Mouse (Mus musculus) layer of hippocampus, postnatal 36 days (tissue): ENCODE results near the gene Cyp2t4. TPM values are rescaled to one million over a fixed set of nuclear protein-coding genes. Genes with fewer than 3 reads are reported as not detected.

ENCODE experiments used
- DNase-seq, 2 experiments: peaks; one replicate each; pipeline ENCODE4 v3.0.0; 2022
- total RNA-seq, 2 experiments: library from RNA; stranded (reverse); gene quantifications; 2 replicates each; pipeline ENCODE4 v1.2.3; 2021

Gene Cyp2t4
- total RNA-seq = not detected

GRCm38 (mm10) chr7:27153205-27153764, at the start of gene Cyp2t4:
Gene Cyp2t4 (plus strand): TSS chr7:27153714.
- DNase-seq = no peak

- DNase-seq = no peak
These were observed 48.6 kb upstream of the Cyp2t4 start for GRCm38 (mm10) chr7:27104882-27105281.

GRCm38 (mm10) chr7:27110327-27110726, 43.2 kb upstream of the Cyp2t4 start:
- DNase-seq = no peak

GRCm38 (mm10) chr7:27111038-27111437, 42.5 kb upstream of the Cyp2t4 start:
- no peak for DNase-seq

GRCm38 (mm10) chr7:27111987-27112386, 41.5 kb upstream of the Cyp2t4 start:
- no peak for DNase-seq

- no peak for DNase-seq
These were observed 35.4 kb upstream of the Cyp2t4 start for GRCm38 (mm10) chr7:27118033-27118511.

- no peak for DNase-seq
These were observed 33.8 kb upstream of the Cyp2t4 start, which contains the start of gene Cyp2f2 for GRCm38 (mm10) chr7:27119676-27120075. Gene Cyp2f2 (plus strand): TSS chr7:27119909.

GRCm38 (mm10) chr7:27124305-27124832, 29.1 kb upstream of the Cyp2t4 start:
- no peak for DNase-seq

- DNase-seq = no peak
These were observed 28.5 kb upstream of the Cyp2t4 start for GRCm38 (mm10) chr7:27124969-27125368.

GRCm38 (mm10) chr7:27128162-27128561, 25.4 kb upstream of the Cyp2t4 start:
- DNase-seq = peak; percentile 15 to 29

- DNase-seq = no peak
These were observed 24.6 kb upstream of the Cyp2t4 start for GRCm38 (mm10) chr7:27128946-27129345.

GRCm38 (mm10) chr7:27129811-27130210, 23.7 kb upstream of the Cyp2t4 start:
- no peak for DNase-seq

GRCm38 (mm10) chr7:27130521-27131370, 22.8 kb upstream of the Cyp2t4 start:
- no peak for DNase-seq

- DNase-seq = no peak
These were observed 22.1 kb upstream of the Cyp2t4 start for GRCm38 (mm10) chr7:27131387-27131786.

GRCm38 (mm10) chr7:27132588-27132987, 20.9 kb upstream of the Cyp2t4 start:
- DNase-seq = peak; percentile 24 to 26

GRCm38 (mm10) chr7:27133156-27133555, 20.4 kb upstream of the Cyp2t4 start:
- DNase-seq = no peak

- no peak for DNase-seq
These were observed 19.8 kb upstream of the Cyp2t4 start for GRCm38 (mm10) chr7:27133757-27134156.

- DNase-seq = no peak
These were observed 17.0 kb upstream of the Cyp2t4 start for GRCm38 (mm10) chr7:27136410-27136996.

- no peak for DNase-seq
These were observed 2.5 kb downstream of the Cyp2t4 start for GRCm38 (mm10) chr7:27156005-27156404.

- no peak for DNase-seq
These were observed 4.7 kb downstream of the Cyp2t4 start for GRCm38 (mm10) chr7:27158171-27158570.

GRCm38 (mm10) chr7:27159256-27159655, 5.7 kb downstream of the Cyp2t4 start:
- DNase-seq = no peak

- peak; percentile 85 to 88 for DNase-seq
These were observed 6.4 kb downstream of the Cyp2t4 start for GRCm38 (mm10) chr7:27159882-27160281.

- no peak for DNase-seq
These were observed 7.4 kb downstream of the Cyp2t4 start for GRCm38 (mm10) chr7:27160921-27161320.
